Mouse (Mus musculus) heart, embryonic 10.5 days (tissue): ENCODE measurements at regions not wholly inside any gene's neighbourhood (a gene's known extent, or its start where the extent isn't known, plus 50 kb on each side); places are given as distances from the start of the nearest gene placed in this dataset.

Source experiments
- DNase-seq: peaks from one replicate; pipeline ENCODE4 v3.0.0-alpha.2; 2017; ENCODE audit warnings: low spot score
- H3K27ac ChIP-seq: fragments of 300-500 bp; sonication (generic); 2 replicates; pipeline ENCODE4 v1.5.1; 2016; ENCODE audit warnings: mild to moderate bottlenecking
- H3K27me3 ChIP-seq: fragments of 300-500 bp; sonication (generic); 2 replicates; pipeline ENCODE4 v1.6.1; 2016; ENCODE audit warnings: mild to moderate bottlenecking; ENCODE audit not compliant: poor library complexity, insufficient read depth, severe bottlenecking
- H3K36me3 ChIP-seq: fragments of 300-500 bp; sonication (generic); 2 replicates; pipeline ENCODE4 v1.6.1; 2016; ENCODE audit warnings: mild to moderate bottlenecking, moderate library complexity
- H3K4me1 ChIP-seq: fragments of 300-500 bp; sonication (generic); 2 replicates; pipeline ENCODE4 v1.6.1; 2016; ENCODE audit warnings: mild to moderate bottlenecking
- H3K4me3 ChIP-seq: fragments of 300-500 bp; sonication (generic); 2 replicates; pipeline ENCODE4 v1.5.1; 2016; ENCODE audit warnings: mild to moderate bottlenecking, moderate library complexity
- H3K9me3 ChIP-seq: fragments of 300-500 bp; sonication (generic); 2 replicates; pipeline ENCODE4 v1.6.1; 2016; ENCODE audit warnings: mild to moderate bottlenecking, moderate library complexity
- WGBS: fragments of 180-500 bp; shearing (Covaris S2); methylation state at CpG from one replicate; pipeline ENCODE4 v1.1.7; 2016; 5-methylcytosine and 5-hydroxymethylcytosine counted together

DNA sequence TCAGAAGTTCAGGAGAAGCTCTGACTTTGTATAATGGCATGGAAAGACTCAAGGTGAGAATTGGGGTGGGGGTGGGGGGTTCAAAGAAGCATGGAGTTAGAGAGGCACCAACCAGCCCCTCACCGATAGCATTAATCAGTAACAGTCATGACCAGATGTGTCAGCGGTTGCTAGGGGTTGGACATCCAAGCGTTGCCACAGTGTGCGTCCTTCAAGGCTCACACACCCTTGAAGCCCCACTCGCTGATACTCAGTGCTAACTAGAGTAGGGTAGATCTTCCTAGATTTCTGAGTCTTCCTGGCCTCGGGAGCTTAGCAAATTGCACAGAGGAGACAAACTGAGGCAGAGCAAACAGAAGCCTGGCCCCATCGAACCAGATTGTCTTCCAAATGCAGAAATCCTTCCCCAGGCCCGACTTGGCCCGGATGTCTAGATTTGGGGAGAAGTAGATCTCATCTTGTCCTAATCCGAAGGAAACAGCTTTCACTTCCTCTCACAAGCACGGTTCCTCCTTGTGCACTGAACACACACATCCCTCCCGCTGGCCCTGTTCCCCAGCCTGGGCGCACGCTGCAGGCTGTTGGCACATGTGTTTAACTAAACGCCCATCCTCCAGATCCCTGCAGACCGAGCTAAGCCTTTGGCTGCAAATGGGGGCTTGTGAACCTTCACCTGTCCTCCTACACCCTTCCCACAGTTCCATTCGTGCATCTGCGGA lies 73.1 kb upstream of the Vrk1 start:
- H3K9me3 ChIP-seq, result no peaks in the 10 kb centered on the region
- H3K36me3 ChIP-seq, result no peaks in the 10 kb centered on the region
- H3K27me3 ChIP-seq, result peaks cover 48% of the 10 kb centered on the region
- peak; percentile 71 for DNase-seq
- H3K4me3 ChIP-seq, result no peak overlapping the region
- peaks cover 9% of the 10 kb centered on the region for H3K4me1 ChIP-seq
- no peak overlapping the region for H3K27ac ChIP-seq
- WGBS, result 73% methylated on average over 18 of the region's 18 CpGs

DNA sequence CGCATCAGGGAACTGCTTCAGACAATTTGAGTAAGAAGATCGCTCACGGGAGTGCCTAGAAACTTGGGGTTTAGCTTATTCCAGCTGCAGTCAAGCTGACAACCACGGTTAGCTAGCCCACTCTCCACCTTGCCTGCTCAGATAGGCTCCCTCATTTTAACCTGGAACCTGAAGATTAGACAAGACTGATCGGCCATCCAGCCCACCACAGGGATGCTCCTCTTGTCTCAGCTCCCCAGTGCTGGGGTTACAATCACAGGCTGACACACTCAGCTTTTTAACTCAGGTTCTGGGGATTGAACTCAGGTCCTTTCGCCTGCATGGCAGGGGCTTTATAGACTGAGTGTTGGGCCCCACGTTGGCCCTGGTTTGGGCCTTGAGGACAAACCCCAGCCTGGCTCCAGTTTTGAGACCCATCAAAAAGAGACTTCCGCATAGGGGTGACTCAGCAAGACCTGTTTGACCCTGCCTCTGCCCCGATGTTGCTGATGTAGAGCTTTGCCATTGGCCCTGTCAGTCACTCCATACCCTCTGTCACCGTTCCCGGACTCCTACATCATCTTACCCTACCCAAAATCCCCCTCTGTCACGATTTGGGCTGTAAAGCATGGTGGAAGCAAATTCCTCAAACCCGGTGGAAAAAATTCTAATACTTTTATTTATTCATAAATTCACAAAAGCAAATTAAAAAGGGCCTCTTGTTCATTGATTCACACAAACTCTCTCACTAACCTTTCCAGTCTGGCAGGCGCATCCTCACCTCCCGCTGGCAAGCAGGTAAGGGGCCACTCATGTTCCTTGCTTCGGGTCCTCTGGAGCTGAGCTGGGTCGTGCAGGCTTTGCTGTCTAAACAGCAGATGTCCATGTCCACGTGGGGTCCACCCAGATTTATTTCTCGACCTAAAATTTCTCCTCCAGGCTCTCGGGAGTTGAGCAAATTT lies 67.6 kb upstream of the Vrk1 start:
- no peak for DNase-seq
- 76% methylated on average over 20 of the region's 20 CpGs for WGBS
- Histone ChIP-seq H3K27ac (no peak overlapping the region), H3K4me3 (no peak overlapping the region), H3K9me3 (no peaks in the 10 kb centered on the region), H3K27me3 (peaks cover 8% of the 10 kb centered on the region), H3K4me1 (no peaks in the 10 kb centered on the region), H3K36me3 (no peaks in the 10 kb centered on the region)

- H3K36me3 ChIP-seq, result no peaks in the 10 kb centered on the region
Measured at GRCm38 (mm10) chr12:105943077-105943433, 67.0 kb upstream of the Vrk1 start.

DNA sequence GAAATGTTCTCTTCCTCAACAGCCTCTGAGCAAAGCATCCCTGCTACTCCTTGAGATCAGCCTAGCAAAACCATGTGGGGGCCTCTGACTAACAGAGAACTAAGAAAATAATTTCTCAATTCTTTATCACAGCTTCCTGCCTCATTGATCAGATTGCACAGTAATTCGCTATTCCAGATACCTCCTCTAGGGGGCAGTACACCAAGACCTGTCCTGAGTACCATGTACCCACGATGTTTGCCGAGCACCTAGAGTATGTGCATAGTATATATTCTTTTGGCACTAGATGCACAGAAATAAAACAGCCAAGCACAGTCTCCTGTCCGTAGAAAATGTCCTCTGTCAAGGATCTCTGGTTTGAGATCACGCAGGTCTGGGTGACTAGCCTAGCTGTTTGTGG lies 62.7 kb upstream of the Vrk1 start:
- no peak overlapping the region for H3K4me3 ChIP-seq
- 65% methylated on average over 5 of the region's 5 CpGs for WGBS
- DNase-seq, result no peak
- H3K36me3 ChIP-seq, result no peaks in the 10 kb centered on the region
- no peaks in the 10 kb centered on the region for H3K27me3 ChIP-seq
- no peaks in the 10 kb centered on the region for H3K9me3 ChIP-seq
- H3K4me1 ChIP-seq, result no peaks in the 10 kb centered on the region
- no peak overlapping the region for H3K27ac ChIP-seq

More at GRCm38 (mm10) chr12:105943077-105943433, 67.0 kb upstream of the Vrk1 start:
- Histone ChIP-seq H3K27ac (no peak overlapping the region), H3K9me3 (no peaks in the 10 kb centered on the region), H3K27me3 (peaks cover 4% of the 10 kb centered on the region; the same call in 1 of the 2 replicates), H3K4me3 (no peak overlapping the region), H3K4me1 (no peaks in the 10 kb centered on the region)
- WGBS, result 73% methylated on average over 8 of the region's 8 CpGs
- DNase-seq, result no peak

DNA sequence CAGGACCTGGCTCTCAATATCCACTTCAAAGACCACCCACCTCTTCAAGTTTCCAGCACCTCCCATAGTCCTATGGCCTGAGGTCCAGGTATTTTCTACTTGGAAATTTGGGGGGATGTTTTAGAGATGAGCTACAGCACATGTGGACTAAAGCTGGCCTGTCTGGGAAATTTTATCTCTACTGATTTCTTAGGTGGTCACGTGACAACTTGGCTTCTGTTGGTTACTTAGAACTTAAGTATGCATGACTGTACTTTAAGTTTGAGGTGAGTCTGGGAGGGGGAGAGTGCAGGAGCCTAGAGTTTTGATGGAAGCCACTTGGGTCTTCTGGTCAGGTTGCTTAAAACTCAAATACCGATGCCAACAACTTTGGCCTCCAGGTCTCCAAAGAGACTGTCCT lies 61.7 kb upstream of the Vrk1 start:
- no peak for DNase-seq
- Histone ChIP-seq H3K4me1 (no peaks in the 10 kb centered on the region), H3K27ac (no peak overlapping the region), H3K9me3 (no peaks in the 10 kb centered on the region), H3K4me3 (no peak overlapping the region), H3K36me3 (no peaks in the 10 kb centered on the region), H3K27me3 (no peaks in the 10 kb centered on the region)
- WGBS, result 72% methylated on average over 2 of the region's 2 CpGs

GRCm38 (mm10) chr12:105955764-105956290 lies 54.2 kb upstream of the Vrk1 start:
- Histone ChIP-seq H3K4me1 (peaks cover 10% of the 10 kb centered on the region; the same call in 1 of the 2 replicates), H3K9me3 (no peaks in the 10 kb centered on the region), H3K27ac (peak overlapping the region; percentile 13; the same call in 1 of the 2 replicates), H3K4me3 (no peak overlapping the region), H3K36me3 (no peaks in the 10 kb centered on the region), H3K27me3 (peaks cover 15% of the 10 kb centered on the region)
- WGBS, result 74% methylated on average over 1 of the region's 1 CpGs
- DNase-seq, result no peak

DNA sequence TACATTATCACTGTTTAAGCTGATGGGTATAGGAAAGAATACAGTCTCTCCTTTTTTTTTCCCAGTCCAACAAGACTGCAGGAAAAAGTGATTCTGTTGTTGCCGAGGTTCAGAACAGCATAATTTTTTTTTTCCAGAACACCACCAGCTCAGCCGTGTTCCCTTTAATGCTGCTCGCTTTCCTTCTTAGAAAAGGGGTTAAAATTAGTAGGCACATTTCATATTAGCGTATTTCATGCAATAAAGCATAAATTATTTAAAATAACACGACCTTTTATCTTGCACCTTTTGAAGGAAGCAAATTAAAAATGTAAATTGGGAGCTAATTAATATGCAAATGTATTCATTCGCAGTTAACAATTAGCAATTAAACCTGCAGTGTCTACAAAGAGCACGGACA lies 50.3 kb upstream of the Vrk1 start:
- no peak overlapping the region for H3K4me3 ChIP-seq
- H3K27me3 ChIP-seq, result peaks cover 41% of the 10 kb centered on the region
- no peaks in the 10 kb centered on the region for H3K9me3 ChIP-seq
- 65% methylated on average over 7 of the region's 7 CpGs for WGBS
- H3K27ac ChIP-seq, result no peak overlapping the region
- no peaks in the 10 kb centered on the region for H3K36me3 ChIP-seq
- H3K4me1 ChIP-seq, result peaks cover 14% of the 10 kb centered on the region; the same call in 1 of the 2 replicates
- no peak for DNase-seq
